Mouse (Mus musculus) cerebellum, adult 2 months (tissue): ENCODE data around the gene Gm12253. TPM values are rescaled to one million over a fixed set of nuclear protein-coding genes. Genes with fewer than 3 reads are reported as not detected.
A peak's percentile ranks its signal among the peaks of the same experiment; 100 is the strongest.

Experiments used
- DNase-seq, 2 experiments: peaks; one replicate each; pipeline ENCODE4 v3.0.0; 2021
- H3K27ac ChIP-seq: fragments of 200-500 bp; 2 replicates; pipeline ENCODE4 v1.5.1; 2012; ENCODE audit warnings: low read length, control low read depth, inconsistent platforms; ENCODE audit not compliant: insufficient read depth
- H3K27me3 ChIP-seq: fragments of 200-500 bp; 2 replicates; pipeline ENCODE4 v1.6.1; 2012; ENCODE audit warnings: inconsistent platforms, mild to moderate bottlenecking, low read length, moderate library complexity; ENCODE audit not compliant: control insufficient read depth, insufficient read depth
- H3K4me1 ChIP-seq: fragments of 200-500 bp; 2 replicates; pipeline ENCODE4 v1.6.1; 2011; ENCODE audit warnings: low read length; ENCODE audit not compliant: control insufficient read depth, insufficient read depth
- H3K4me3 ChIP-seq: fragments of 200-500 bp; replicated peaks from 2 replicates; pipeline ENCODE3; 2011; ENCODE audit warnings: mild to moderate bottlenecking, low read depth, low read length, control low read depth; ENCODE audit not compliant: insufficient read depth
- CTCF ChIP-seq: fragments of 200-500 bp; IDR thresholded peaks from 2 replicates; pipeline ENCODE4 v1.5.1; 2011; ENCODE audit warnings: low read depth, mild to moderate bottlenecking, control low read depth, low read length, moderate library complexity, borderline replicate concordance; ENCODE audit not compliant: insufficient read depth
- POLR2A ChIP-seq: fragments of 200-500 bp; IDR thresholded peaks from 2 replicates; pipeline ENCODE4 v1.6.1; 2011; ENCODE audit warnings: low read length, control low read depth, borderline replicate concordance; ENCODE audit not compliant: insufficient read depth
- WGBS: fragments of 180-500 bp; shearing (Covaris S2); methylation state at CpG from one replicate; pipeline ENCODE4 v1.1.7; 2018; 5-methylcytosine and 5-hydroxymethylcytosine counted together
- polyA plus RNA-seq: library from polyadenylated mRNA; depleted of rRNA; stranded (reverse); fragments of >200 nt; gene quantifications from 2 replicates; pipeline ENCODE4 v1.2.3, GENCODE M21; 2012; rRNA removed

Gene Gm12253
- not detected in 2 replicates for polyA plus RNA-seq

GRCm38 (mm10) chr11:58432259-58432658, at the start of gene Gm12253:
TSS of gene Gm12253 (plus strand) at chr11:58432559.
- Histone ChIP-seq H3K27ac (no peak within 1 kb of the TSS), H3K4me3 (no peak within 1 kb of the TSS), H3K27me3 (no peaks in the 10 kb centered on the region; the same call in 1 of the 2 replicates), H3K4me1 (no peaks in the 10 kb centered on the region)
- no peak for DNase-seq
- TF ChIP-seq POLR2A (no peak), CTCF (no peak)
- 81% methylated on average over 3 of the region's 3 CpGs for WGBS

DNA sequence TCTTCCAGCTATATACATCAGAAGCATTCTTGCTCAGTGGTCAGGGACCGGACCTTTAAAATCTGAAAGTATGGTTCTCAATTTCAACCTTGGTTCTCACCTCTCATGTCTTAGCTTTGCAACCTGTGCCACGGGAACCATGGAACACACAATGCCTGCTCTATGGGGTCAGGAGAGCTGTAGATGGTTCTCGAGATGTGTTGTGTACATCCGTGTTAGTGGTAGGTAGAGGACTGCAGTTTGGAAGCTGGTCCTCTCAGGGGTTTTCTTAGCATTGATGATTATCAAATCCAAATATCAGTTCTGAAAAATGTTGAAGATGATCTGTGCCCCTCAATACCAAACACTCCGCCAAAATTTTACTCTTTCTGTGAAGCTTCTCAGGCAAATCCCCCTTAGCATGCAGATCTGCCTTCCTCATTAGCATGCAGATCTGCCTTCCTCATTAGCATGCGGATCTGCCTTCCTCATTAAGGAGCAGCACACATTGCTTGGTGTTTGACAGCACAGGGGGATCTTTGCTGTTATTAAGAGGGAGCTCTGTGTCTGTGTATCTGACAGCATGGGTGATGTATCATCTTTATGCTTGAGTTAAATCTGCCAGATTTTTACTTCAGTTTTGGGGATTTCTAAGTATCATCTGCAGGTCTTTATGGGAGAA, 32.2 kb upstream of the Gm12253 start:
- 42% methylated on average over 6 of the region's 6 CpGs for WGBS
- TF ChIP-seq POLR2A = no peak
- TF ChIP-seq CTCF = no peak
- Histone ChIP-seq H3K4me3 (no peak overlapping the region), H3K27ac (no peak overlapping the region), H3K4me1 (no peaks in the 10 kb centered on the region), H3K27me3 (no peaks in the 10 kb centered on the region)
- DNase-seq = no peak

- H3K27ac ChIP-seq = no peak overlapping the region
- TF ChIP-seq POLR2A = no peak
- no peak for TF ChIP-seq CTCF
- H3K27me3 ChIP-seq = no peaks in the 10 kb centered on the region
- no peaks in the 10 kb centered on the region for H3K4me1 ChIP-seq
- no peak for DNase-seq
- no peak overlapping the region for H3K4me3 ChIP-seq
- WGBS = 48% methylated on average over 5 of the region's 5 CpGs
These were observed 31.7 kb upstream of the Gm12253 start for GRCm38 (mm10) chr11:58400655-58401054.

GRCm38 (mm10) chr11:58408066-58408465, 24.3 kb upstream of the Gm12253 start:
- Histone ChIP-seq H3K27ac (no peak overlapping the region), H3K4me3 (no peak overlapping the region), H3K27me3 (no peaks in the 10 kb centered on the region), H3K4me1 (no peaks in the 10 kb centered on the region)
- WGBS = 18% methylated on average over 3 of the region's 3 CpGs
- TF ChIP-seq POLR2A (no peak), CTCF (no peak)
- peak in 1 of 2 experiments; percentile 6 for DNase-seq

DNA sequence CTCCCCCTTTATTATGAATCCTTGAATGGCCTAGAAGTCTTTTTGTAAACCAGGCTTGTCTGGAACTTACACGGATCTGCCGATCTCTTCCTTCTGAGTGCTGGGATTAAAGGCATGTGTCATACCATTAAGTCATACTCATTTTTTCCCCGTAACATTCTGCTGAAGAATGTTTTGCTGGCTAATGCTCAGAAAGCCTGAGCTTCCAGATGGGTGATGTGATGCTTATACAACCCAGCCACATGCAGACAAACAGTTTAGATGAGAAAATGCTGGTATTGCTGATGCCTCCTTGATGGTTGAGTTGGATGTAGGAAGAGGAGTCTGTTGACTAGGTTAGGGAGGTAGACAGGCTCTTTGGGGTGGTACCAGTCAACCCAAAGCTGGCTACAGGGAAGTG, 14.0 kb upstream of the Gm12253 start:
- DNase-seq = no peak
- H3K27ac ChIP-seq = no peak overlapping the region
- H3K4me3 ChIP-seq = no peak overlapping the region
- no peaks in the 10 kb centered on the region for H3K27me3 ChIP-seq
- TF ChIP-seq POLR2A (no peak), CTCF (no peak)
- no peaks in the 10 kb centered on the region for H3K4me1 ChIP-seq
- 87% methylated on average over 3 of the region's 3 CpGs for WGBS

DNA sequence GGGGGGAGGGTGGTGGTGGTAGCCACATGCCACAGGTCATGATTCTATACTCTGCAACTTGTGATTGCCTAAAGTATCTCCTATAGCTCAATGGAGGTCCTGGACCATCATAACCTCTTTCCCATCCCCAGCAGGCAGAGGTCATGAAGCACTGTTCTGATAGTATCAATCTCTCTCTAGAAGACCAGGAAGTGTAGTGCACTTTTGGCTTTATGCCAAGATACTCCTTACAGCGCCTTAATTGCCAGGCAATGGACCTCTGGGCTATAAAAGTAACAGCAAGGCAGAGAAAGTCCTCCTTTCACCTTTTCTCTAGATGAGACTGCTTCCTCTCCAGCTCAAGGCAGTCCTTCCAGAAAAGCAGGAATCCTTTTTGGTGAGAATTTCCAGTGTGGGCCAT, 11.5 kb upstream of the Gm12253 start, which contains the start of gene 1810065E05Rik:
TSS of gene 1810065E05Rik (plus strand) at position 297 of the 400 bp plus-strand sequence.
- Histone ChIP-seq H3K27ac (no peak within 1 kb of the TSS), H3K4me1 (no peaks in the 10 kb centered on the region), H3K4me3 (no peak within 1 kb of the TSS), H3K27me3 (no peaks in the 10 kb centered on the region)
- DNase-seq = no peak
- WGBS = 78% methylated on average over 1 of the region's 1 CpGs
- no peak for TF ChIP-seq POLR2A
- no peak for TF ChIP-seq CTCF

DNA sequence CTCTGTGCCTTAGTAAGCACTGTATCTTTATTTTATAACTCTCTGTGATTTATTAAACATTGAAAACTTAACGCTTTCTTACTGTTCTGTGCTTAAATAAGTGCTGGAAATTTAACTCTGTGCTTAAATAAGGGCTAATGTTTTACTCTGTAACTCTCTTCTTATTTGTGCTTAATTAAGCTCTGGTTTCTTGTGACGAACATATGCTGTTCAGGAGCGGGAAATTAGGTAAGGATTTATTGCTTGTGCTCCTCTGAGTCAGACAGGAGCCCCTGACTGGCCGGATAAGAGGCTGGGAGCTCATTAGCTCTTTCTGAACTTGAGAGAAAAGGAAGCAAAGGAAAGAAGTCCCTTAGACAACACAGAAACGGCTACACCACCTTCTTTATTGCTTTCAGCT, 5.5 kb downstream of the Gm12253 start:
- WGBS = 72% methylated on average over 5 of the region's 5 CpGs
- DNase-seq = no peak

GRCm38 (mm10) chr11:58452759-58453158, 20.4 kb downstream of the Gm12253 start, which contains the start of gene Lypd9:
TSS of gene Lypd9 (minus strand) at chr11:58452923.
- Histone ChIP-seq H3K27ac (no peak within 1 kb of the TSS), H3K4me3 (no peak within 1 kb of the TSS), H3K27me3 (no peaks in the 10 kb centered on the region; the same call in 1 of the 2 replicates), H3K4me1 (no peaks in the 10 kb centered on the region)
- no peak for DNase-seq
- WGBS = 97% methylated on average over 9 of the region's 9 CpGs
- TF ChIP-seq POLR2A (no peak), CTCF (no peak)

More for the DNA sequence above, 5.5 kb downstream of the Gm12253 start:
- TF ChIP-seq CTCF = no peak
- no peak for TF ChIP-seq POLR2A
- Histone ChIP-seq H3K4me3 (no peak overlapping the region), H3K27me3 (no peaks in the 10 kb centered on the region; the same call in 1 of the 2 replicates), H3K27ac (no peak overlapping the region), H3K4me1 (no peaks in the 10 kb centered on the region)
